ENCODE assay signal across 24 mouse cellular contexts in the genomic region with DNA sequence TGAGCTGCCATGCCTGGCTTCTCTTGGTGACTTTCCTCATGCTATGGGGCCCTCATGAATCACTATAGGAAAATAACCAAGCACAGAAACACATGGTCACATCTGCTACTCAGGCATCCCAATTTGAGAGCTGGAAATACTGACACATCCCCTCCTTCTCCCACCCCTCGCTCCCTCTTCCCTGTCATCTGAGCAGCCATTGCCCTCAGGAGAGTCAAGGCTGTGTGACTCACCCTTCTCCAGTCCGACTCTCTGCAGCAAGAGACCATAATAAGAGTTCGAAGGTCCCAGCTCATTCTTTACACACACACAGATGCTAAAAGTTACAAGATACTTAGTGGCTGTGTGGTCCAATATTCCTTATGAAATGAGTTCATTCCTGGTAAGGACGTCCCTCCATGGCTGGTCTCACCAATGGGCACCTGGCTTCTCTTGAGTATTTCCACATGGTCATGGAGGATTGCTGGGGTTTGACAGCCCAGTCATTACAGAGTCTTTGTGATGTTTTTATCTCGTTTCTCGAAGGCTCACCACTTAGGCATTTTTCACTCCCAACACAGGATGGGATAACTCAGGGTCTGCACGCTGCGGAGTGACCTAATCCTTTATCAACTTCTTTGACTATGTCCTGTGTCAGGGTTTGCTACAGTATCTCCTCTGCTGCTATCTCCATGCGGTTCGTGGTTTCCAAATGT.
DNase-seq lines count a peak whose midpoint lies in the region; ATAC-seq and TF ChIP-seq lines count a peak whose summit lies in the region.
"Had no signal": no experiment of that assay in that cellular context is flagged by ENCODE, and none has a peak within 500 bp of the region (broad histone marks: within the 10 kb centered on the region; RNA-seq: fewer than 3 reads in every experiment).

No protein-coding gene starts in this region.

- H3K27me3 ChIP-seq in heart, postnatal 0 days (ENCODE audit: control insufficient read depth, insufficient read depth, low read length) = no peaks in the 10 kb centered on the region
- peaks cover 4% of the 10 kb centered on the region; the same call in 1 of the 2 replicates for H3K27me3 ChIP-seq in heart, embryonic 10.5 days (ENCODE audit: insufficient read depth, poor library complexity, severe bottlenecking)
- H3K27me3 ChIP-seq: limb, embryonic 12.5 days had no signal

- H3K4me3 ChIP-seq in heart, postnatal 0 days (ENCODE audit: low read depth, low read length) = no peak overlapping the region
- no peak overlapping the region for H3K4me3 ChIP-seq in heart, embryonic 10.5 days
- no peak overlapping the region for H3K4me3 ChIP-seq in olfactory bulb, adult 2 months (ENCODE audit: insufficient read depth, low read depth, low read length)
- H3K4me3 ChIP-seq: layer of hippocampus, adult 2 months; limb, embryonic 12.5 days had no signal

- no peaks in the 10 kb centered on the region for H3K4me1 ChIP-seq in heart, postnatal 0 days (ENCODE audit: control insufficient read depth, insufficient read depth)
- H3K4me1 ChIP-seq in heart, embryonic 10.5 days = no peaks in the 10 kb centered on the region
- no peaks in the 10 kb centered on the region for H3K4me1 ChIP-seq in olfactory bulb, adult 2 months (ENCODE audit: control insufficient read depth, insufficient read depth, low read length)

- no peak overlapping the region for H3K4me2 ChIP-seq in heart, postnatal 0 days (ENCODE audit: low read depth, low read length)
- H3K4me2 ChIP-seq: limb, embryonic 12.5 days; liver, embryonic 11.5 days; midbrain, embryonic 11.5 days had no signal

- TF ChIP-seq CTCF in heart, postnatal 0 days (IDR thresholded peaks at IDR 0.05; ENCODE audit: low read depth) = no peak
- TF ChIP-seq CTCF in olfactory bulb, adult 2 months (IDR thresholded peaks at IDR 0.05; ENCODE audit: insufficient read depth, low read depth, low read length) = no peak

- H3K36me3 ChIP-seq in heart, postnatal 0 days (replicated peaks; ENCODE audit: control insufficient read depth, insufficient read depth, low read length) = no peaks in the 10 kb centered on the region
- H3K36me3 ChIP-seq in heart, embryonic 10.5 days = no peaks in the 10 kb centered on the region
- H3K36me3 ChIP-seq: limb, embryonic 12.5 days had no signal

- no peaks in the 10 kb centered on the region for H3K9me3 ChIP-seq in heart, postnatal 0 days (replicated peaks; ENCODE audit: control insufficient read depth, low read length)
- H3K9me3 ChIP-seq in heart, embryonic 10.5 days = no peaks in the 10 kb centered on the region
- H3K9me3 ChIP-seq: limb, embryonic 12.5 days had no signal

- no peak for TF ChIP-seq EP300 in heart, postnatal 0 days (IDR thresholded peaks at IDR 0.05; ENCODE audit: low read depth)

- H3K27ac ChIP-seq in heart, postnatal 0 days (ENCODE audit: low read depth) = no peak overlapping the region
- H3K27ac ChIP-seq in heart, embryonic 10.5 days = no peak overlapping the region
- 0 out of 2 replicates have a peak overlapping the region, but pooled peaks have one; percentile 21 for H3K27ac ChIP-seq in olfactory bulb, adult 2 months (ENCODE audit: insufficient read depth, low read depth, low read length)
- H3K27ac ChIP-seq: layer of hippocampus, adult 2 months; limb, embryonic 12.5 days; stomach, postnatal 0 days had no signal

- H3K9ac ChIP-seq in heart, postnatal 0 days (replicated peaks; ENCODE audit: low read depth, low read length) = no peak overlapping the region
- H3K9ac ChIP-seq: limb, embryonic 12.5 days; liver, postnatal 0 days had no signal

- WGBS in heart, postnatal 0 days = 33% methylated on average over 10 of the region's 10 CpGs
- 39% methylated on average over 10 of the region's 10 CpGs for WGBS in heart, embryonic 10.5 days
- WGBS in olfactory bulb, adult 2 months = 78% methylated on average over 10 of the region's 10 CpGs

- peak; percentile 71 to 82 for DNase-seq in adrenal gland, adult (ENCODE audit: inconsistent age in 2 of 2, low spot score in 1 of 2)
- no peak for DNase-seq in adrenal gland, postnatal 4 days (ENCODE audit: low spot score in 2 of 2)
- DNase-seq in heart, postnatal 0 days (ENCODE audit: low spot score) = no peak
- DNase-seq in heart, embryonic 10.5 days (ENCODE audit: low spot score) = no peak
- peak; percentile 49 for DNase-seq in adrenal gland, postnatal 10 days
- no peak for DNase-seq in layer of hippocampus, postnatal 14 days (ENCODE audit: low spot score in 2 of 2)
- DNase-seq in frontal cortex, postnatal 36 days (ENCODE audit: low spot score in 2 of 2) = no peak
- DNase-seq: cerebellum, adult 8-10 months; cerebellum, postnatal 36 days; embryo, embryonic 11 days; gastrocnemius, postnatal 14 days; heart, adult 11 months; kidney, postnatal 25 days; liver, postnatal 0 days; lung, postnatal 10 days had no signal

- TF ChIP-seq POLR2A in olfactory bulb, adult 2 months (IDR thresholded peaks at IDR 0.05; ENCODE audit: insufficient read depth, low read depth, low read length) = no peak

- peak; percentile 51 for ATAC-seq in heart, postnatal 0 days (ENCODE audit: insufficient read depth, low read depth)
- ATAC-seq: activated CD4-positive, CD25-positive, alpha-beta regulatory T cell, adult 4 months; forebrain, embryonic 16.5 days; intestine, postnatal 0 days; liver, postnatal 0 days had no signal

Comparison
In these comparisons a context has a peak if more than half of its experiments do, and no peak if none do; other contexts are left out.
1. DNase-seq: peak in adrenal gland, adult (2 of 2) and adrenal gland, postnatal 10 days (single experiment); none in adrenal gland, postnatal 4 days (0 of 2), heart, postnatal 0 days (single experiment), heart, embryonic 10.5 days (single experiment), layer of hippocampus, postnatal 14 days (0 of 2) and frontal cortex, postnatal 36 days (0 of 2).